Mouse (Mus musculus) myocyte (in vitro differentiated cells): Measurements from ENCODE around the gene Zranb3.

Source experiments
- CEBPB ChIP-seq: IDR thresholded peaks from 2 replicates; pipeline ENCODE4 v1.6.1; 2011; ENCODE audit warnings: mild to moderate bottlenecking, moderate library complexity; ENCODE audit not compliant: poor library complexity, insufficient read depth, severe bottlenecking
- E2F4 ChIP-seq: IDR thresholded peaks from one replicate; pipeline ENCODE4 v1.6.1; 2011; ENCODE audit warnings: mild to moderate bottlenecking, control low read depth, moderate library complexity; ENCODE audit not compliant: insufficient read depth
- MAX ChIP-seq: IDR thresholded peaks from one replicate; pipeline ENCODE4 v1.6.1; 2011; ENCODE audit warnings: low read depth, mild to moderate bottlenecking, control low read depth
- MYOD1 ChIP-seq, 3 experiments: IDR thresholded peaks; one replicate each; pipeline ENCODE4 v1.6.1; 2011; ENCODE audit warnings: control low read depth in 2 of 3, low read depth in 2 of 3, mild to moderate bottlenecking in 2 of 3, moderate library complexity in 1 of 3; ENCODE audit not compliant: insufficient read length in 2 of 3, control insufficient read depth in 1 of 3
- POLR2A ChIP-seq: IDR thresholded peaks from one replicate; pipeline ENCODE4 v1.6.1; 2011; ENCODE audit warnings: low read depth, mild to moderate bottlenecking, control low read depth, moderate library complexity; ENCODE audit not compliant: insufficient read length
- POLR2AphosphoS2 ChIP-seq: IDR thresholded peaks from one replicate; pipeline ENCODE4 v1.6.1; 2011; ENCODE audit warnings: low read depth, control low read depth; ENCODE audit not compliant: insufficient read length
- REST ChIP-seq: IDR thresholded peaks from one replicate; pipeline ENCODE4 v1.6.1; 2011; ENCODE audit warnings: mild to moderate bottlenecking, control low read depth, moderate library complexity; ENCODE audit not compliant: insufficient read depth, insufficient read length
- SRF ChIP-seq: IDR thresholded peaks from one replicate; pipeline ENCODE4 v1.6.1; 2011; ENCODE audit warnings: low read depth; ENCODE audit not compliant: control insufficient read depth, insufficient read length
- TCF12 ChIP-seq: IDR thresholded peaks from one replicate; pipeline ENCODE4 v1.6.1; 2011; ENCODE audit warnings: mild to moderate bottlenecking, control low read depth; ENCODE audit not compliant: poor library complexity, insufficient read depth, severe bottlenecking
- USF1 ChIP-seq: IDR thresholded peaks from one replicate; pipeline ENCODE4 v1.6.1; 2011; ENCODE audit warnings: low read depth, mild to moderate bottlenecking, control low read depth, moderate library complexity

- TF ChIP-seq TCF12 (no peak), POLR2A (no peak), POLR2AphosphoS2 (no peak), CEBPB (0 out of 2 replicates have a peak, but pooled peaks have one; percentile 33), MYOD1 (IDR thresholded peaks at IDR 0.05; ENCODE audit: control insufficient read depth in 1 of 3, insufficient read length in 2 of 3, low read depth in 2 of 3) (no peak), MAX (no peak), USF1 (peak; percentile 28), E2F4 (no peak), REST (no peak), SRF (no peak)
Measured at GRCm38 (mm10) chr1:128016035-128016492, 86.8 kb downstream of the Zranb3 start.
